Mouse (Mus musculus): ENCODE data around the gene Casc1. TPM values are rescaled to one million over a fixed set of nuclear protein-coding genes. Genes with fewer than 3 reads are reported as not detected.

Gene Casc1
- total and polyA plus RNA-seq, 3 experiments, result 0.21 to 0.33 (median 0.25) TPM

DNA sequence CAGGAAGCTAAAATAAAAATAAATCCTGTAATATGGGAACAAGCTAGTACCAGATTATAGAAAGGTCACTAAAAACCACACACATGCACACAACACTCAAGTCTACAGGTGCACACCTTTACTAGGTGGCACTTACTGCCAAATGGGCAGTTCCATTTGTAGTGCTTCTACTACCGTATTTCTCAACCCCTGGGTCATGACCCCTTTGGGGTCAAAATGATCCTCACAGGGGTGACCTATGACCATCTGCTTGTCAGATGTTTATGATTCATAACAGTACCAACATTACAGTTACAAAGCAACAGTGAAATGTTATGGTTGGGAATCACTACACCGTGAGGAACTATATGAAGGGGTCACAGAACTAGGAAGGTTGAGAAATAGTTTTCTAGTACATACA lies 3.1 kb upstream of the Casc1 start:
- no peaks in the 10 kb centered on the region for H3K9me3 ChIP-seq (replicated peaks; ENCODE audit: low read length)
- H3K4me1 ChIP-seq (ENCODE audit: control insufficient read depth in 1 of 2, insufficient read depth in 2 of 2), result peaks cover 3 to 17% of the 10 kb centered on the region in 2 experiments; a peak in 2 of 4 replicates
- dilution Hi-C loops (cut with MboI; ENCODE audit: extremely low pct_ligation_motif_present, extremely low pct_unique_long_range_greater_than_20kb, low sequenced_read_pairs) (no loop called here), in situ Hi-C loops (cut with MboI; ENCODE audit: low pct_ligation_motif_present, low pct_unique_long_range_greater_than_20kb, low sequenced_read_pairs) (no loop called here)
- peaks cover 1% of the 10 kb centered on the region for H3K27me3 ChIP-seq (replicated peaks)
- H3K4me2 ChIP-seq (ENCODE audit: insufficient read depth, low read depth, poor library complexity, severe bottlenecking), result no peak overlapping the region
- H3K4me3 ChIP-seq (replicated peaks in 1 of 3; ENCODE audit: low read depth in 2 of 3, low read length in 2 of 3, poor library complexity in 1 of 3), result no peak overlapping the region
- H3K36me3 ChIP-seq (replicated peaks in 1 of 2; ENCODE audit: control insufficient read depth in 1 of 2, insufficient read depth in 1 of 2, low read length in 1 of 2), result peaks cover 7 to 44% of the 10 kb centered on the region in 2 experiments
- TF ChIP-seq MAX (IDR thresholded peaks at IDR 0.05; ENCODE audit: low read length) (no peak), UBTF (IDR thresholded peaks at IDR 0.05; ENCODE audit: low read depth, low read length) (no peak), TCF12 (IDR thresholded peaks at IDR 0.05; ENCODE audit: low read depth, low read length) (no peak), RAD21 (IDR thresholded peaks at IDR 0.05; ENCODE audit: low read depth, low read length) (no peak), SIN3A (IDR thresholded peaks at IDR 0.05; ENCODE audit: low read length) (no peak), HCFC1 (IDR thresholded peaks at IDR 0.05; ENCODE audit: low read depth, low read length) (no peak), RCOR1 (conservative IDR thresholded peaks at IDR 0.05; ENCODE audit: low read depth, low read length) (no peak), EP300 (IDR thresholded peaks at IDR 0.05; ENCODE audit: low read length) (no peak), PAX5 (IDR thresholded peaks at IDR 0.05; ENCODE audit: low read length) (no peak), MYC (IDR thresholded peaks at IDR 0.05; ENCODE audit: low read depth, low read length) (no peak), GABPA (IDR thresholded peaks at IDR 0.05; ENCODE audit: insufficient replicate concordance, low read depth, low read length) (no peak), CHD1 (IDR thresholded peaks at IDR 0.05; ENCODE audit: low read depth, low read length) (no peak), ZC3H11A (IDR thresholded peaks at IDR 0.05; ENCODE audit: low read depth, low read length) (no peak), MAZ (IDR thresholded peaks at IDR 0.05; ENCODE audit: low read depth, low read length) (no peak), NELFE (IDR thresholded peaks at IDR 0.05; ENCODE audit: low read depth, low read length) (no peak), MXI1 (IDR thresholded peaks at IDR 0.05; ENCODE audit: low read depth, low read length) (no peak)
- DNase-seq (ENCODE audit: extremely low read depth), result no peak
- no peak overlapping the region for H3K9ac ChIP-seq (ENCODE audit: insufficient read depth, low read depth)
- H3K79me2 ChIP-seq (replicated peaks; ENCODE audit: control insufficient read depth, extremely low read depth, insufficient read depth, poor library complexity, severe bottlenecking), result 0 out of 2 replicates have a peak, but pooled peaks cover 2% of the 10 kb centered on the region
- no peak overlapping the region for H3K27ac ChIP-seq (ENCODE audit: insufficient read depth, low read depth)

DNA sequence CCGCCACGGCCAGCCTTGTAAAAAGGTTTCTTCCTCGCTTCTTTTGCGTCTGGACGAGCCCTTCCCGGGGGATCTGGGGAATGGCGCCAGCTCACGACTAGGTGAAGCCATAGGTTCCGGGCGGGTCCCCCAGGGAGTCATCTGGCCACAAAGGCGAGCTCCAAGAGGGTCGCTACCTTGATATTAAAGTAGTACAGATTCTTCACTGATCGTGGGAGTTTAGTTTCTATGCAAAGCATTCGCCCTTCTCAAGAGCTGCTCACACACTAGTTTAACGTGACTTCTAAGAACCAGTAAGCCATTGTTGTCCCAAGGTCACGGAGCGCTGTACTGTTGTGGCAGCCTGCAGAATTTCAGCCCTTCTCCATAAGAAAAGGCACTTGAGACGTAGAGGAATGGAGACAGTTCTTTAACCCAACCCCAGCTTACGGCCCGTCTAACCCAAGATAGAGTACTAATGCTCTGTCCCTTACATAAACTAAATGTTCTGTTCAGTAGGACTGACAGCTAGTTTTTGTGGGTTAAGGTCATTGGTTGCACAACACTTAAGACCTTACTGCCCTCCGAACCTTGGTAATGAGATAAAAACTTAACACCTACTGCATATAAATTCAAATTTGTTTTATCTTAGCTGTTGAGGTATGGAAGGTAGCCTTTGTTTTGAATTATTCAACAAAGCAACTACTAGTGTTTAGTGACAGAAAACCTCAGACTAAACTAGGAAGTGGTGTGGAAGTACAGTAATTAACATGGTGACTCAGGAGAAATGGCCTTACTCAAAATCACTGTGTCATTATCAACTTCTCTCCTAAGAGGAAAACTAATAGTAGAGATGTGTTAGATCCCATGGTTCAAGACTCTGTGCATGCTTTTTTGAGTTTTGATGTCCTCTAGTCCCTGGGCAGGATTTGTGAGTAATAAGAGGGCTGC lies 836 bp upstream of the Casc1 start:
- Histone ChIP-seq H3K27me3 (replicated peaks) (peaks cover 3% of the 10 kb centered on the region), H3K9ac (ENCODE audit: insufficient read depth, low read depth) (peak overlapping the region; percentile 96), H3K4me2 (ENCODE audit: insufficient read depth, low read depth, poor library complexity, severe bottlenecking) (peak overlapping the region; percentile 87), H3K9me3 (replicated peaks; ENCODE audit: low read length) (no peaks in the 10 kb centered on the region), H3K79me2 (replicated peaks; ENCODE audit: control insufficient read depth, extremely low read depth, insufficient read depth, poor library complexity, severe bottlenecking) (0 out of 2 replicates have a peak, but pooled peaks cover 2% of the 10 kb centered on the region), H3K27ac (ENCODE audit: insufficient read depth, low read depth) (peak overlapping the region; percentile 74), H3K4me1 (ENCODE audit: control insufficient read depth in 1 of 2, insufficient read depth in 2 of 2) (peaks cover 3 to 17% of the 10 kb centered on the region in 2 experiments; a peak in 2 of 4 replicates), H3K4me3 (replicated peaks in 1 of 3; ENCODE audit: low read depth in 2 of 3, low read length in 2 of 3, poor library complexity in 1 of 3) (peak overlapping the region; percentile 79 to 90 (median 81)), H3K36me3 (replicated peaks in 1 of 2; ENCODE audit: control insufficient read depth in 1 of 2, insufficient read depth in 1 of 2, low read length in 1 of 2) (peaks cover 5 to 29% of the 10 kb centered on the region in 2 experiments)
- dilution Hi-C loops (cut with MboI; ENCODE audit: extremely low pct_ligation_motif_present, extremely low pct_unique_long_range_greater_than_20kb, low sequenced_read_pairs), result no loop called here
- in situ Hi-C loops (cut with MboI; ENCODE audit: low pct_ligation_motif_present, low pct_unique_long_range_greater_than_20kb, low sequenced_read_pairs), result no loop called here
- TF ChIP-seq GABPA (IDR thresholded peaks at IDR 0.05; ENCODE audit: insufficient replicate concordance, low read depth, low read length) (no peak), RAD21 (IDR thresholded peaks at IDR 0.05; ENCODE audit: low read depth, low read length) (no peak), JUN (IDR thresholded peaks at IDR 0.05; ENCODE audit: insufficient read depth, low read depth, low read length) (no peak)
- peak; percentile 43 for DNase-seq (ENCODE audit: extremely low read depth)
